Mouse (Mus musculus) liver, embryonic 15.5 days (tissue): ENCODE results near the gene Tmem25. TPM values are rescaled to one million over a fixed set of nuclear protein-coding genes. Genes with fewer than 3 reads are reported as not detected.
A peak's percentile ranks its signal among the peaks of the same experiment; 100 is the strongest.
"Not testable (repeated sequence)": the region's sequence is repeated elsewhere in the genome, so short reads cannot be mapped to it uniquely, and the experiment has no call there.

Experiments
- ATAC-seq: fragments of 200-750 bp; cut with Nextera tagmentation; 2 replicates; pipeline ENCODE4 v1.8.0; 2017; ENCODE audit warnings: moderate number of reproducible peaks, mild to moderate bottlenecking, moderate library complexity; ENCODE audit not compliant: insufficient read depth
- H3K27ac ChIP-seq: fragments of 300-500 bp; sonication (generic); replicated peaks from 2 replicates; pipeline ENCODE4 v1.5.1; 2015; ENCODE audit warnings: mild to moderate bottlenecking, inconsistent platforms
- H3K27me3 ChIP-seq: fragments of 300-500 bp; sonication (generic); 2 replicates; pipeline ENCODE4 v1.6.1; 2015; ENCODE audit warnings: mild to moderate bottlenecking, inconsistent platforms
- H3K36me3 ChIP-seq: fragments of 300-500 bp; sonication (generic); replicated peaks from 2 replicates; pipeline ENCODE4 v1.6.1; 2015; ENCODE audit warnings: moderate library complexity, mild to moderate bottlenecking, inconsistent platforms
- H3K4me1 ChIP-seq: fragments of 300-500 bp; sonication (generic); replicated peaks from 2 replicates; pipeline ENCODE4 v1.6.1; 2015; ENCODE audit warnings: inconsistent platforms
- H3K4me2 ChIP-seq: fragments of 300-500 bp; sonication (generic); 2 replicates; pipeline ENCODE4 v1.6.1; 2015; ENCODE audit warnings: moderate library complexity, mild to moderate bottlenecking, inconsistent platforms
- H3K4me3 ChIP-seq: fragments of 300-500 bp; sonication (generic); replicated peaks from 2 replicates; pipeline ENCODE4 v1.5.1; 2015; ENCODE audit warnings: mild to moderate bottlenecking, inconsistent platforms
- H3K9ac ChIP-seq: fragments of 300-500 bp; sonication (generic); 2 replicates; pipeline ENCODE4 v1.6.1; 2015; ENCODE audit warnings: moderate library complexity, mild to moderate bottlenecking, inconsistent platforms
- H3K9me3 ChIP-seq: fragments of 300-500 bp; sonication (generic); replicated peaks from 2 replicates; pipeline ENCODE4 v1.6.1; 2016; ENCODE audit warnings: inconsistent platforms
- WGBS: fragments of 180-500 bp; shearing (Covaris S2); methylation state at CpG from one replicate; pipeline ENCODE4 v1.1.7; 2015; ENCODE audit warnings: mixed read lengths; ENCODE audit not compliant: insufficient replicate concordance; 5-methylcytosine and 5-hydroxymethylcytosine counted together
- polyA plus RNA-seq: library from polyadenylated mRNA; unstranded; fragments of >200 nt; fragmentation: Nextera tagmentation; extraction: Ambion mirVana; gene quantifications from 2 replicates; pipeline ENCODE4 v1.2.1, GENCODE M21; 2015

Tmem25 gene
- polyA plus RNA-seq, 1 experiment from 2014 or later = 3.2 TPM

DNA sequence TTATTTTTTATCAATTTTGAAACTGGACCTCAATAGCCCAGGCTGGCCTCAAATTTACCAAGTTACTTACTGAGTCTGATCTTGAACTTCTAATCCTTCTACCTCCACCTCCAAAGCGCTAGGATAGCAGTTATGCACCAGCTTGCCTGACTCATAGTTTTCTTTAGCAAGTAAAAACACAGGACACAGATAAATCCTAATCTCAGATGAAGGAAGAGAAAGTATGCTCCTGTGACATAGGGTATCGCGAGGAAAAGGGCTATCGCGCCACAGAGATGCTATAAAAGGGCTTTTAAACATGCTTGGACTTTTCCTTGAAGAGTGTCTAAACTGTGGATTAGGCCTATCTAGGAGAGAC lies 26.7 kb downstream of the Tmem25 start:
- no peak for ATAC-seq
- Histone ChIP-seq H3K36me3 (peaks cover 4% of the 10 kb centered on the region; the same call in 1 of the 2 replicates), H3K9me3 (no peaks in the 10 kb centered on the region), H3K9ac (no peak overlapping the region; the same call in 1 of the 2 replicates), H3K4me2 (peak overlapping the region; percentile 29; the same call in 1 of the 2 replicates), H3K4me1 (peaks cover 25% of the 10 kb centered on the region), H3K27ac (peak overlapping the region; percentile 63; the same call in 1 of the 2 replicates), H3K27me3 (no peaks in the 10 kb centered on the region), H3K4me3 (peak overlapping the region; percentile 79)
- 19% methylated on average over 5 of the region's 5 CpGs for WGBS

DNA sequence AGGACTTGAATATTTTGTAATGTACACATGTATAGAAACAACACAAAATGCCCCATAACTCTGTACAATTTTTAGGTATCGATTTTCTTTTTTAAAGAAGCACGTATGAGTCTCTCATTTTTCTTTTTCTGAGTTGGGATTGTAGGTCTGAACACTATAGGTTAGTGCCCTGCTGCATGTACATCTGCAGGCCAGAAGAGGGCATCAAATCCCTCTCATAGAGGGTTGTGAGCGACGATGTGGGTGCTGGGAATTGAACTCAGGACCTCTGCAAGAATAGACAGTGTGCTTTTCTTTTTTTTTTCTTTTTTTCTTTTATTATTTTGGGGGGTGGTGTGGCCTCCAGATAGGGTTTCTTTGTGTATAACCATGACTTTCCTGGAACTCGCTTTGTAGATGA lies 27.7 kb downstream of the Tmem25 start:
- no peak overlapping the region for H3K27ac ChIP-seq
- no peak overlapping the region for H3K4me2 ChIP-seq
- no peaks in the 10 kb centered on the region for H3K9me3 ChIP-seq
- no peak overlapping the region for H3K4me3 ChIP-seq
- peaks cover 25% of the 10 kb centered on the region for H3K4me1 ChIP-seq
- H3K36me3 ChIP-seq = peaks cover 4% of the 10 kb centered on the region; the same call in 1 of the 2 replicates
- H3K27me3 ChIP-seq = no peaks in the 10 kb centered on the region
- 86% methylated on average over 5 of the region's 5 CpGs for WGBS
- ATAC-seq = no peak
- no peak overlapping the region for H3K9ac ChIP-seq

DNA sequence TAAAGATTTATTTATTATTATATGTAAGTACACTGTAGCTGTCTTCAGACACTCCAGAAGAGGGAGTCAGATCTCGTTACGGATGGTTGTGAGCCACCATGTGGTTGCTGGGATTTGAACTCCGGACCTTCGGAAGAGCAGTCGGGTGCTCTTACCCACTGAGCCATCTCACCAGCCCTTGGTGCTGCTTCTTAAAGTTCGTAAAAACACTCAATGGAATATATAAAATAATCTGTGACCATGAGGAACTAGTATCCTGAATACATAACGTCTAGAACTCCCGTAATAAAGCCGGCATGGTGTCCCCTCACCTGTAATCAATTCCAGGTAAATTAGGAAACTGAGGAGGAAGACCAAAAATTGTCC lies 31.1 kb downstream of the Tmem25 start:
- ATAC-seq = peak; percentile 8; the same call in 1 of the 2 replicates
- peak overlapping the region; percentile 99 for H3K4me3 ChIP-seq
- not testable (repeated sequence) for H3K9ac ChIP-seq

DNA sequence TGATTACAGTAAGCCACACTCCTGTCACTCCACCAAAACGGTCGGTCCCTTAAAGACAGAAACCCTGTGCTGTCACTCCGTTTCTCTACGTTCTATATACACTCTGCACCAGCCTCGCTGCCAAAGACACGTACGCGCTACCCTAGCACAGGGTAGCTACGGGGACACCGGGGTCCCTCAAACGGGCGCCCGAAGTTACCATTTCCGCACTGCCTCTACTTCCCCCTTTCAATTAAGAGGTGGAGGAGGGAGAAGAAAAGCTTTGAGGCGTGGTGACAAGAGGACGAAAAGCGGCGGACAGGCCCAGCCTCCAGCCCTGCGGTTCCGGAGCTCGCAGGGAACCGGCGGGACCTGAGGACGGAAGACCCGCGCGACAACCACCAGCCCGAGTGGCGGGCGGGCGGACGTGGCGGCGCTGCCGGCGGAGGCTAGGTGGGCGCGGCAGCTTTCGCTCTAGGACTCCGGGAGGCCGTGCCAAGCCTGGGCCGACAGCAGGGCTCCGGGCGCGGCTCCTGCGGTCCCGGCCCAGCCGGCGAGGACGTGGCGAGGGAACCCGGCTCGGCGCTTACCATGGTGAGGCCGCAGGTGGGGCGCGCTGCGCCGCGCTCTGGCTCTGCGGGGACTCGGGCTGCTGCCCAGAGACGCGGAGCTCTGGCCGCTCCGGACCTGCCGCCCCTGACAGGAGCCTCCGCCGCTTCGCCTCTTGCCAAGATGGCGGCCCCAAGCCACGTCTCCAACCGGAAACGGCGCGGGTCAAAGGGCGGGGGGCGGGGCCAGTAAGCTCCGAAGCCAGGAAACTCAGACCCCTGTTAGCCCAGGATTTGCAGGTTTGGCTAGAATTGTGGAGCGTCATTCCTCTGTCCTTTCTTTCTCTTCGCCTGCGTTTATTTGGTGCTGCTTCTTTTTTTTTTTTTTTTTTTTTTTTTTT lies 31.7 kb downstream of the Tmem25 start, which contains the start of the genes Arcn1 and Ift46:
Gene Arcn1 (minus strand): TSS at position 745 of the 928 bp plus-strand sequence.
Gene Ift46 (plus strand): TSS at position 808 of the 928 bp plus-strand sequence.
- WGBS = under 1% methylated on average over 82 of the region's 82 CpGs
- peak within 1 kb of the TSS; percentile 96 for H3K27ac ChIP-seq
- peak within 1 kb of the TSS; percentile 72 for H3K4me2 ChIP-seq
- ATAC-seq = peak; percentile 87
- H3K4me1 ChIP-seq = peaks cover 34% of the 10 kb centered on the region
- peak within 1 kb of the TSS; percentile 99 for H3K9ac ChIP-seq
- no peaks in the 10 kb centered on the region for H3K36me3 ChIP-seq
- H3K9me3 ChIP-seq = no peaks in the 10 kb centered on the region
- H3K27me3 ChIP-seq = no peaks in the 10 kb centered on the region
- peak within 1 kb of the TSS; percentile 99 for H3K4me3 ChIP-seq

More for the DNA sequence above, 31.1 kb downstream of the Tmem25 start:
- H3K27ac ChIP-seq = peak overlapping the region; percentile 19; the same call in 1 of the 2 replicates
- H3K9me3 ChIP-seq, H3K36me3 ChIP-seq, H3K27me3 ChIP-seq: not testable (repeated sequence)
- peaks cover 34% of the 10 kb centered on the region for H3K4me1 ChIP-seq
- 35% methylated on average over 8 of the region's 9 CpGs for WGBS
- H3K4me2 ChIP-seq = peak overlapping the region; percentile 72

- Histone ChIP-seq H3K9me3 (no peaks in the 10 kb centered on the region), H3K4me2 (no peak overlapping the region)
- ATAC-seq = no peak
These were observed 38.2 kb downstream of the Tmem25 start for GRCm38 (mm10) chr9:44760873-44761272.

GRCm38 (mm10) chr9:44748473-44748872 lies 50.6 kb downstream of the Tmem25 start:
- WGBS = 87% methylated on average over 7 of the region's 7 CpGs
- H3K36me3 ChIP-seq = peaks cover 98% of the 10 kb centered on the region

More at GRCm38 (mm10) chr9:44760873-44761272, 38.2 kb downstream of the Tmem25 start:
- peaks cover 48% of the 10 kb centered on the region for H3K36me3 ChIP-seq
- no peak overlapping the region for H3K4me3 ChIP-seq
- no peak overlapping the region for H3K27ac ChIP-seq
- peaks cover 19% of the 10 kb centered on the region for H3K4me1 ChIP-seq
- no peaks in the 10 kb centered on the region for H3K27me3 ChIP-seq
- 57% methylated on average over 2 of the region's 2 CpGs for WGBS
- no peak overlapping the region for H3K9ac ChIP-seq

GRCm38 (mm10) chr9:44747341-44747740 lies 51.8 kb downstream of the Tmem25 start:
- H3K27me3 ChIP-seq = no peaks in the 10 kb centered on the region
- H3K36me3 ChIP-seq = peaks cover 99% of the 10 kb centered on the region
- H3K9ac ChIP-seq = no peak overlapping the region
- H3K4me1 ChIP-seq = no peaks in the 10 kb centered on the region
- ATAC-seq = no peak
- WGBS = 78% methylated on average over 3 of the region's 3 CpGs
- H3K4me3 ChIP-seq = no peak overlapping the region
- H3K4me2 ChIP-seq = no peak overlapping the region
- no peaks in the 10 kb centered on the region for H3K9me3 ChIP-seq
- no peak overlapping the region for H3K27ac ChIP-seq

More at GRCm38 (mm10) chr9:44748473-44748872, 50.6 kb downstream of the Tmem25 start:
- Histone ChIP-seq H3K27ac (no peak overlapping the region), H3K4me3 (no peak overlapping the region), H3K27me3 (no peaks in the 10 kb centered on the region), H3K9ac (no peak overlapping the region), H3K4me1 (no peaks in the 10 kb centered on the region), H3K9me3 (no peaks in the 10 kb centered on the region), H3K4me2 (no peak overlapping the region)
- ATAC-seq = no peak

DNA sequence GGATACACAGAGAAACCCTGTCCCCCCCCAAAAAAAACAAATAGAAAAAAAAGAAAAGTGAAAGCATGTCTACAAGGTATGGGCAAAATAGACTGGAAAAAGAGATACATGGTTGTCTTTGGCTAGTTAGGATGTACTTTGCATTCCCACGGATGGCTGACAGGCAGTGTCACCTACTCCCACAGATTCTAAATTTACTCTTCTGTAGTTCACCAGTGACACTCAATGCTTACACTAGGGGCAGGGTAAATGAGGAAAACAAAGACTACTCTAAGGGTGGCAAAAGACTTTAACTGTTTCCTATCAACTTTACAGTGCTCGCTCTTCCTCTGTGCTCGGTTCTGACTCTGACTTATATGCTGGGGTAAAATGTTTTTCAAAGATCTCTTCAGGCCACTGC lies 52.4 kb downstream of the Tmem25 start:
- 80% methylated on average over 3 of the region's 3 CpGs for WGBS
- H3K4me1 ChIP-seq = no peaks in the 10 kb centered on the region
- H3K9me3 ChIP-seq = no peaks in the 10 kb centered on the region
- no peak for ATAC-seq
- no peaks in the 10 kb centered on the region for H3K27me3 ChIP-seq
- H3K9ac ChIP-seq = no peak overlapping the region
- H3K27ac ChIP-seq = no peak overlapping the region
- no peak overlapping the region for H3K4me3 ChIP-seq
- peaks cover 95% of the 10 kb centered on the region for H3K36me3 ChIP-seq
- H3K4me2 ChIP-seq = no peak overlapping the region

- Histone ChIP-seq H3K9me3 (no peaks in the 10 kb centered on the region), H3K27me3 (no peaks in the 10 kb centered on the region), H3K4me2 (no peak overlapping the region), H3K4me3 (no peak overlapping the region), H3K36me3 (peaks cover 83% of the 10 kb centered on the region), H3K4me1 (no peaks in the 10 kb centered on the region), H3K9ac (no peak overlapping the region), H3K27ac (no peak overlapping the region)
- WGBS = 86% methylated on average over 7 of the region's 7 CpGs
- ATAC-seq = no peak
These were observed 53.7 kb downstream of the Tmem25 start for GRCm38 (mm10) chr9:44745371-44745770.
